ENCODE assay signal across 8 mouse cellular contexts in the genomic region with DNA sequence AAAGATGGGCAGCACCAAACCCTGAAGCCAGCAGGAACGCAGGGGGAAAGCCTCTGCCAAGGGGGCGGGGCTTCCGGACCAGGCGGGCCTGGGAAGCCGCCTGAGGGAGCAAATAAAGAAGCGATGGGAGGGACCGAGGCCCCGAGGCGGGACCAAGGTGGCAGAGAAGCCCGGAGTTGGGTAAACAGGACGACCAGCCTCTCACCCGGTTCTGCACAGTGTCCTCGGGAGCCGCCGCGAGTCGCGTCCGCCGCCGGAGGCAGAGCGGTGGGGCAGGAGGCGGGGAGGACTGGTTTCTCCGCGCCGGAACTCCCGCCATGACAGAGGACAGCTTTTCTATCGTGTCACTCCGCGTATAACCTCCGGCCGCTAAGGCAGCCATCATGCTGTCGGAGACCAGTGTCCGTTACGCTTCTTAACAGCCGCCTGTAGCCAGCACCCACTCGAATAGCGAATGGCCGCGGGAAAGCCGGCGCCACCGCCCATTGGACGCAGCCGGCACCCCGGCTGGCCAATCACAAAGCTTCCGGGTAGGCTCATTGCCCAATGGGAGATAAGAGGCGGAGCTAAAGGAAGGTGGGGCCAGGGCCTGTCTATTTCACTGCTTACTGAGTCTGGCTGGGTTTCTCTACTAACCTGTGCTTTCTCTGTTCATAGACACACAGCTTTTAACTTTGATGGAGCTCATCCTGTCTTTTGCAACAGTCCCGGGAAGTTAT. TPM values are rescaled to one million over a fixed set of nuclear protein-coding genes. Genes with fewer than 3 reads are reported as not detected.
DNase-seq lines count a peak whose midpoint lies in the region; ATAC-seq and TF ChIP-seq lines count a peak whose summit lies in the region.

Gene Thap8, plus strand, starts transcription at position 144 of the 719 bp plus-strand sequence.
Gene Wdr62, minus strand, starts transcription at position 469 of the 719 bp plus-strand sequence.

- peak; percentile 95 for DNase-seq in heart, postnatal 10 days
- peak; percentile 86 for DNase-seq in large intestine, adult 2 months (ENCODE audit: low read depth, low spot score)
- peak; percentile 95 for DNase-seq in liver, postnatal 0 days
- DNase-seq in testis, postnatal 10 days (ENCODE audit: low spot score): peak; percentile 93

- ATAC-seq in cerebellum, adult (ENCODE audit: insufficient number of reproducible peaks, low FRiP score, low TSS enrichment): peak; percentile 88
- ATAC-seq in forebrain, embryonic 13.5 days: peak; percentile 97
- ATAC-seq in liver, postnatal 0 days: peak; percentile 95
- ATAC-seq in neural tube, embryonic 14.5 days (ENCODE audit: low read depth): peak; percentile 96

- no peaks in the 10 kb centered on the region for H3K36me3 ChIP-seq in ES-Bruce4 (ENCODE audit: control insufficient read depth, insufficient read depth, low read length, poor library complexity, severe bottlenecking)
- H3K36me3 ChIP-seq in forebrain, embryonic 13.5 days (ENCODE audit: poor library complexity, severe bottlenecking): no peaks in the 10 kb centered on the region
- H3K36me3 ChIP-seq in liver, postnatal 0 days (replicated peaks; ENCODE audit: insufficient read depth, low read length): no peaks in the 10 kb centered on the region; the same call in 1 of the 2 replicates
- no peaks in the 10 kb centered on the region for H3K36me3 ChIP-seq in neural tube, embryonic 14.5 days (ENCODE audit: control insufficient read depth, insufficient read depth, low read length)

- WGBS in forebrain, embryonic 13.5 days: under 1% methylated on average over 49 of the region's 49 CpGs
- under 1% methylated on average over 49 of the region's 49 CpGs for WGBS in large intestine, adult 2 months
- under 1% methylated on average over 49 of the region's 49 CpGs for WGBS in liver, postnatal 0 days (ENCODE audit: insufficient replicate concordance)
- 0% methylated on average over 47 of the region's 49 CpGs for WGBS in neural tube, embryonic 14.5 days

- TF ChIP-seq CTCF in ES-Bruce4 (IDR thresholded peaks at IDR 0.05; ENCODE audit: low read depth, low read length): no peak
- TF ChIP-seq CTCF in liver, postnatal 0 days (IDR thresholded peaks at IDR 0.05; ENCODE audit: low read depth): no peak

- H3K4me2 ChIP-seq in forebrain, embryonic 13.5 days: peak within 1 kb of the TSS; percentile 74
- H3K4me2 ChIP-seq in liver, postnatal 0 days (ENCODE audit: low read depth, low read length): peak within 1 kb of the TSS; percentile 97
- peak within 1 kb of the TSS; percentile 72 for H3K4me2 ChIP-seq in neural tube, embryonic 14.5 days (ENCODE audit: low read depth, low read length)

- TF ChIP-seq EP300 in ES-Bruce4 (IDR thresholded peaks at IDR 0.05; ENCODE audit: insufficient read depth, low read depth, low read length): no peak
- TF ChIP-seq EP300 in liver, postnatal 0 days (IDR thresholded peaks at IDR 0.05; ENCODE audit: low read depth): peak; percentile 24

- H3K27ac ChIP-seq in ES-Bruce4 (ENCODE audit: insufficient read depth, low read length): peak within 1 kb of the TSS; percentile 97
- H3K27ac ChIP-seq in forebrain, embryonic 13.5 days: peak within 1 kb of the TSS; percentile 96
- peak within 1 kb of the TSS; percentile 96 for H3K27ac ChIP-seq in liver, postnatal 0 days (ENCODE audit: low read depth)
- H3K27ac ChIP-seq in neural tube, embryonic 14.5 days (ENCODE audit: low read depth, low read length): peak within 1 kb of the TSS; percentile 88

- H3K9me3 ChIP-seq in ES-Bruce4 (replicated peaks; ENCODE audit: control insufficient read depth, insufficient read depth, low read length, poor library complexity, severe bottlenecking): no peaks in the 10 kb centered on the region
- no peaks in the 10 kb centered on the region for H3K9me3 ChIP-seq in forebrain, embryonic 13.5 days (replicated peaks)
- no peaks in the 10 kb centered on the region for H3K9me3 ChIP-seq in liver, postnatal 0 days (ENCODE audit: low read length)
- no peaks in the 10 kb centered on the region for H3K9me3 ChIP-seq in neural tube, embryonic 14.5 days (ENCODE audit: control insufficient read depth, low read length)

- TF ChIP-seq POLR2A in ES-Bruce4 (IDR thresholded peaks at IDR 0.05; ENCODE audit: insufficient read depth, low read length): peak; percentile 80

- peaks cover 2% of the 10 kb centered on the region for H3K4me1 ChIP-seq in ES-Bruce4 (ENCODE audit: control insufficient read depth, insufficient read depth, low read length)
- H3K4me1 ChIP-seq in forebrain, embryonic 13.5 days: peaks cover 15% of the 10 kb centered on the region
- peaks cover 15% of the 10 kb centered on the region for H3K4me1 ChIP-seq in liver, postnatal 0 days (ENCODE audit: insufficient read depth)
- H3K4me1 ChIP-seq in neural tube, embryonic 14.5 days (ENCODE audit: control insufficient read depth, insufficient read depth, low read length): 0 out of 2 replicates have a peak, but pooled peaks cover 3% of the 10 kb centered on the region

- H3K4me3 ChIP-seq in ES-Bruce4 (ENCODE audit: low read depth, low read length): peak within 1 kb of the TSS; percentile 80
- H3K4me3 ChIP-seq in forebrain, embryonic 13.5 days: peak within 1 kb of the TSS; percentile 84
- H3K4me3 ChIP-seq in liver, postnatal 0 days (ENCODE audit: low read depth, low read length): peak within 1 kb of the TSS; percentile 87
- peak within 1 kb of the TSS; percentile 64 for H3K4me3 ChIP-seq in neural tube, embryonic 14.5 days (ENCODE audit: low read depth, low read length)

- intact Hi-C loops in heart, postnatal 10 days (cut with DNase I): no loop called here

- peak within 1 kb of the TSS; percentile 81 for H3K9ac ChIP-seq in ES-Bruce4 (ENCODE audit: low read depth, poor library complexity, severe bottlenecking)
- H3K9ac ChIP-seq in forebrain, embryonic 13.5 days: peak within 1 kb of the TSS; percentile 68
- H3K9ac ChIP-seq in liver, postnatal 0 days (replicated peaks): peak within 1 kb of the TSS; percentile 77
- H3K9ac ChIP-seq in neural tube, embryonic 14.5 days (replicated peaks; ENCODE audit: low read depth, low read length): peak within 1 kb of the TSS; percentile 37

- H3K27me3 ChIP-seq in ES-Bruce4 (ENCODE audit: control insufficient read depth, insufficient read depth, low read length, poor library complexity, severe bottlenecking): no peaks in the 10 kb centered on the region
- H3K27me3 ChIP-seq in forebrain, embryonic 13.5 days: no peaks in the 10 kb centered on the region
- no peaks in the 10 kb centered on the region for H3K27me3 ChIP-seq in liver, postnatal 0 days (ENCODE audit: insufficient read depth, low read length)
- H3K27me3 ChIP-seq in neural tube, embryonic 14.5 days (ENCODE audit: control insufficient read depth, insufficient read depth, low read length): no peaks in the 10 kb centered on the region

RNA-seq across cellular contexts. Expression of gene Thap8, which starts in this region (rescaled TPM):
- 0.60 and 0.84 TPM in 2 replicates for polyA plus RNA-seq in ES-Bruce4 (2011; ENCODE audit: insufficient read depth, insufficient read length, low read depth, missing spikeins)
- polyA plus RNA-seq in forebrain, embryonic 13.5 days (2015; fragmentation: Nextera tagmentation; extraction: Ambion mirVana): 0.21 and 0.68 TPM in 2 replicates
- under 1 TPM; 0.20 to 0.26 TPM for total RNA-seq in heart, postnatal 10 days (2021)
- 0.15 TPM in 1 of 2 replicates, not detected in the other for polyA plus RNA-seq in large intestine, adult 2 months (2012; rRNA removed)
- 0.08 and 0.15 TPM in 2 replicates for polyA plus RNA-seq in liver, postnatal 0 days (2015; fragmentation: Nextera tagmentation; extraction: Ambion mirVana)
- polyA plus RNA-seq in neural tube, embryonic 14.5 days (2014; fragmentation: Nextera tagmentation; extraction: Ambion mirVana): 0.99 and 1.0 TPM in 2 replicates

RNA-seq across cellular contexts. Expression of gene Wdr62, which starts in this region (rescaled TPM):
- polyA plus RNA-seq in ES-Bruce4 (2011; ENCODE audit: insufficient read depth, insufficient read length, low read depth, missing spikeins): 26.2 and 27.0 TPM in 2 replicates
- polyA plus RNA-seq in forebrain, embryonic 13.5 days (2015; fragmentation: Nextera tagmentation; extraction: Ambion mirVana): 11.6 and 13.2 TPM in 2 replicates
- 1 to 10 TPM; 5.4 to 5.7 TPM for total RNA-seq in heart, postnatal 10 days (2021)
- polyA plus RNA-seq in large intestine, adult 2 months (2012; rRNA removed): 14.0 and 16.5 TPM in 2 replicates
- 3.1 and 3.4 TPM in 2 replicates for polyA plus RNA-seq in liver, postnatal 0 days (2015; fragmentation: Nextera tagmentation; extraction: Ambion mirVana)
- 3.1 and 3.7 TPM in 2 replicates for polyA plus RNA-seq in neural tube, embryonic 14.5 days (2014; fragmentation: Nextera tagmentation; extraction: Ambion mirVana)

Comparison
In these comparisons a context has a peak if more than half of its experiments do, and no peak if none do; other contexts are left out.
1. Peak in every context shown above with its lines: DNase-seq, ATAC-seq, H3K4me3 ChIP-seq and H3K27ac ChIP-seq.